Mouse (Mus musculus) left cerebral cortex, postnatal 36 days (tissue): ENCODE measurements at regions not wholly inside any gene's neighbourhood (a gene's known extent, or its start where the extent isn't known, plus 50 kb on each side); places are given as distances from the start of the nearest gene placed in this dataset.

Experiments used
- DNase-seq, 2 experiments: peaks; one replicate each; pipeline ENCODE4 v3.0.0; 2021 to 2022; ENCODE audit warnings: low spot score in 2 of 2, mixed read lengths in 1 of 2
- intact Hi-C: fragments of 180-260 bp; cut with DNase I; formaldehyde crosslinking; loops from one replicate; pipeline ENCODE4 v1.15.1; 2025

GRCm38 (mm10) chr1:57032407-57032806 lies 54.0 kb upstream of the Satb2 start:
- no peak for DNase-seq
- intact Hi-C loops = no loop called here

DNA sequence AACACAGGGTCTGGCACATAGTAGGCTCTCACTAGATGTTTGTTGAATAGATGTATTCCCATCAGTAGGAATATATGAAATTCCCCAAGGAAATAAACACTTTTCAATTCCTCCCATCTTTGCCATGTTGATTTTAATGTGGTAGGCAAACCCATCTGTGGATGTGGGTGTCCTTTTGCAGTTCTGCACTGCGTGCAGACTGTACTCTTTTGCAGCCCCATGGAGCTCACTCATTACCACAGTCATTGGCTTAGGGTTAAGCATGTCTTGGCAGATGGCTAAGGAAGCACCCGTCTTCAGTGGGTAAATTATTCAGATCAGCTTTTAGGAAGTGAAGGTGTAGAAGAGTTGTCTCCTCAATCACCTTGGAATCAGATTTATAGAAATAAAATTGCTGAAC lies 54.8 kb upstream of the Satb2 start:
- no peak for DNase-seq
- intact Hi-C loops = no loop called here

DNA sequence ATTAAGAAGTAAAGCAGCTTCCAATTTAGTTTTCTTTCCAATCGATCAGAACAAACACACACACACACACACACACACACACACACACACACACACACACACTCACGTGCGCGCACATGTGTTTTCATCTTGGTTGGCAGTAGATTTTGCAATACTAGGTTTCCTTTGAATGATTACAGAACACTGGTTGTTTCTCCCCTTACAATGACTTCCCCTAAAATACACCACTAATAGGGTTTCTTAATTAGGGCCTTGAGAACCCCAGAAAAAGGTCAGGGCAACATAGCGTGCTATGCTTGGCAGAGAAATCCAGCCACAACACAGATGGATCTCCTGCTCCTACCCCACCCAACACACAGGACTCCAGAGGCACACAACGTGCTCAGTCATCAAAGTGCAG lies 56.0 kb upstream of the Satb2 start:
- intact Hi-C loops = no loop called here
- DNase-seq = no peak

DNA sequence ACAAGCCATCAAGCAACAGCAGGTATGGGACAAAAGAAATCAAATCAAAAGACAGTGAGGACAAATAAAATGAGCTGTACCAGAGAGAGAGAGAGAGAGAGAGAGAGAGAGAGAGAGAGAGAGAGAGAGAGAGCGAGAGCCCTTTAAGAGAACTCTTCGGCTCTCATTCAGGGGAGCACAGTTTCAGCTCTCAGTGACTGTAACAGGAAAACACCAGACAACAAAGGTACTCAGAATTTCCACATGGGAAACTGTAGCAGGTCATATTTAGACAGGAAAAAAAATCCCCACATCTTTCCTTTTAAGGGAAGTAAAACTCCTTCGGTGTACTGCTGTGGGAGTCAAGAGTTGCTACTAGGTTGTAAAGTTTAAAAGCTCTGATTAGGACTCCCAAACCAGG lies 57.9 kb upstream of the Satb2 start:
- intact Hi-C loops = no loop called here
- DNase-seq = no peak

GRCm38 (mm10) chr1:57040201-57040600 lies 61.8 kb upstream of the Satb2 start:
- DNase-seq = no peak
- intact Hi-C loops = no loop called here

DNA sequence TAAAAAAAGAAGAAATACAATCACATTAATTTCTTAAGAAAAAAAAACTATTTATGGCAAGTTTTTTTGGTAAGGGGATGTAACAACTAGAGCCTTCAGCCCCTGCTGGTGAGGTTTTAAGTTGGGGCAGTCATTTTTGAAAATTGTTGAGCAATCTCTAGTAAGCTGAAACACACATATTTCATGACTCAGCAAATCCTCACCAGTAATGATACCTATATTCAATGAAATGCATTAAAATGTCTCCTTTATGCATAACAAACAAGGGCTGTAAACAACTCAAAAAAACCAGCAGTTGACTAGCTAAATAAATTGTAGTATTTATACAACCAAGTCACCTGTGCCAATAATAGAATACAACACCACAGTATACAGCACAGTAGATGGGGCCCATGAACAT lies 63.1 kb upstream of the Satb2 start:
- intact Hi-C loops = no loop called here
- DNase-seq = no peak

GRCm38 (mm10) chr1:57053836-57054235 lies 75.4 kb upstream of the Satb2 start:
- no peak for DNase-seq
- intact Hi-C loops = no loop called here

- intact Hi-C loops = no loop called here
Observed at GRCm38 (mm10) chr1:57055976-57056375, 77.5 kb upstream of the Satb2 start.

DNA sequence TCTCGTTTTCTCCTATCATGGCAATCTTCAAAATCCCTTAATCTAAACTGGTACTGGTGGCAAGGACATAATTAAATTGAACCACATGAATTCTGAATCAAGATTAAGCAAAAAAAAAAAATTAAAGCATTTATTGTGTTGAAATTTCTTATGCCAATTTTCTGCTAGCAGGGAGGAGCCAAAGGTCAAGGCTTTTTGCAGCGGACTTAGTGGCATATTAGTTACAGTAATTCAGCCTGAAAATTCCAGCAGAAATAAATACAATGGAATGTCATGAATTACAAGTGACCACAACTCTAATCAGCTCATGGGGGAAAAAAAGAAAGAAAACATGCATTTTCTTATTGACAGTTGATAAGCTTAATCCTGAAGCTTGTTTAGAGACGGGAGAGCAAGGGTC lies 80.8 kb upstream of the Satb2 start:
- no peak for DNase-seq
- intact Hi-C loops = no loop called here

More at GRCm38 (mm10) chr1:57055976-57056375, 77.5 kb upstream of the Satb2 start:
- DNase-seq = no peak

DNA sequence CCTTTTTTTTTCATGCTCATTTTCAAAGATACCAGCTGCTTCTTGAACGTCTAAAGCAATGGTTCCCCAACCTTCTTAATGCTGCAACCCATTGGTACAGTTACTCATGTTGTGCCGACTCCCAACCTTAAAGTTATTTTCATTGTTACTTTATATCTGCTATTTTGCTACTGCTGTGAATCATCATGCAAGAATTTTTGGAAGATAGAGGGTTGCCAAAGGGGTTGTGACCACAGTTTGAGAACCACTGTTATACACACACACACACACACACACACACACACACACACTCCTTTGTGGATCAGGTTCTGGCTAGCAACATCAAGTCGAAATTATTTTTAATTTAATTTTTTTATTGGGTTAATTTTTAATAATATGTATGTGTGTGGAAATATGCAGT lies 96.8 kb upstream of the Satb2 start:
- intact Hi-C loops = no loop called here

DNA sequence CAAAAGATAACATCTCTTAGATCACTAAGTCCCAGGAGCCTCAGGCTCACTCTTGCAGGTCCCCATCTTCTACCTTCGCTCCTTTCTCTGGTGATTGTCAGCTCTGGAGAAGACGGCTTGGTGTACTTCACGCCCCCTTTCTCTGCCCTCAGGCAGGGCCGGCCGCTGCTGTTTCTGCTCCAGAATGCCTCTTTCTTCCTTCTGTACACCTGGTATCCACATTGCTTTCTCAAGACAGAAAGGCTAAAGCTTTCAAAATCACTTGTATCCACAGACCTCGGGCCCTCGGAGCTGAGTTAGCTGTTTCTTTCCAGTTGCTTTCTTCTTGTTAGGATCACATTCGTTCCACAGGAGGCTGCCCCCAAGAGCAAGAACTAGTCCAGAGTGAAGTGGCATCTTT lies 98.2 kb upstream of the Satb2 start:
- intact Hi-C loops = no loop called here
- DNase-seq = no peak

More for the DNA sequence above, 96.8 kb upstream of the Satb2 start:
- DNase-seq = no peak

GRCm38 (mm10) chr1:57080306-57080705 lies 101.9 kb upstream of the Satb2 start:
- no peak for DNase-seq
- intact Hi-C loops = no loop called here

GRCm38 (mm10) chr1:57083134-57083533 lies 104.7 kb upstream of the Satb2 start:
- intact Hi-C loops = no loop called here
- DNase-seq = no peak

GRCm38 (mm10) chr1:57083540-57084083 lies 105.2 kb upstream of the Satb2 start:
- intact Hi-C loops = no loop called here
- no peak for DNase-seq

DNA sequence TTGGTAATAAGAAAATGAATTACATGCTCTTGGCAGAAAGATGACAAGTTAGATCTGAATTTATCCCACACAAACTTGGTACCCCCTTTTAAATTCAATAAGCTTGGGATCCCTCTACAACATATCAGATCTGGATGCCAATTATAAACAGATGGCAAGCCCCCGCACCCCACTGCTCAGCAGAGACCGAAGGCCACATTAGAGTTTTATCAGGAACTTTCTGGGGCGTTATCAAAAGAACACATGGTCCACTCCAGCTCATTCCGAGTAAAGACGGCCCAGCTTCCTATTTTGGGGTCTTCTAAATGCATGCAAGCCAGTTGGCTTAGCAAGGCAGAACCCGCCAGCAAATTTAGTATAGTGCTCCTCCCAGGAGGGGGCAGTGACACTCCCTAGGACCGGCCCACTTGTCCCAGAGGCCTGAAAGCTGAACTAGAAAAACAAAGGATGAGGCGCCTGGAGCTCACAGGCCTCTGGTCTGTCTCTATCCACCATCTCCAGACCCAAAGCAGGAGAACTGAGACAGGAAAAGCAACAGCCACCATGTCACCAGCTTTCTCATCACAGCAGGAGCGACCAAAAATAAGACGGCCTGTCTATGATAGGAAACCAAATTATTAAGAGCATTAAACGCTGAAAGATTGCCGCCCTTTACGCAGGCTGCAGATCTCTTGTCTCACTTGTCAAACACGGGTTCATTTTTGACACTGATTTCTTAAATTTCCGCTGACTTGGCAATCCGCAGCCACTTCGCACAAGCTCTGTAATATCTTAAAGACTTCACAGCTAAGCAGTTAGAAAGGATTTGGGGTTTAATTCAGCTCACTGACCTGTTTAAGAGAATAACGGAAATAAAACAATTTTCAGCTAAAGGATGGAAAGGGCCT lies 117.2 kb upstream of the Satb2 start:
- no peak for DNase-seq

DNA sequence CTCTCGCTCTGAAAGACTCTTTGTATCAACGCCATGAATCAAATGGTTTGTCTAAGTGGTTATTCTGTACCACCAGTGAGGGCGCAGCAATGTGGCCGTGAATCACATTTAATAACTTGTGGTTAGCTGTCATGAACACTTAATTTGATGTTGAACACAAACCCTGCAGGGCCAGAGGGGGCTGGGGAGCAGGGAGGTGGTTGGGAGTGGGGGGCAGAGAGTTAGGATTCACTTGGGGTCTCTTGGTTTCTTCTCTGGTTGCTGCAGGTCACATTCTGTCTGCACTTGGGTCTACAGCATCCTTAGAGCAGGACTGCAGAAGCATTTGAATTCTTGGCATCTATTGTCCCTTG lies 117.8 kb upstream of the Satb2 start:
- no peak for DNase-seq

More for the DNA sequence above, 117.2 kb upstream of the Satb2 start:
- intact Hi-C loops = no loop called here

GRCm38 (mm10) chr1:57096740-57097139 lies 118.3 kb upstream of the Satb2 start:
- DNase-seq = no peak
- intact Hi-C loops = no loop called here

More for the DNA sequence above, 117.8 kb upstream of the Satb2 start:
- intact Hi-C loops = no loop called here

DNA sequence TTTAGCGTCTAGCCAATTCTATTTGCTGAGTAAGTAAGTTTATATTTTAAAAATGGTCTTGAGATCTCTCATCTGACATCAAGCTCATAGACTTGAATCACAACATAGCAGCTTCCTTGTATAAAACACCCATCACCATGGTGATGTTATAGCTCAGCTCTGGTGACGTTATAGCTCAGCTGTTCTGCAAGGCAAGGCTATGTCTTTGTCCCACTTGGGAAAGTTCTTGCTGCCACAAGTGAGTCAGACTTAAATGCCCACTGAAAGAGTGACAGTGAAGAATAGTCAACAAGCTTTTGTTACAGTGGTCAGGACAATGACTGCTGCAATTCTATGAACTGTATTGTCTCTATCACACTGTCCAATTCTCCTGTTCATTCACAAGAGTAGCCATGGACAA lies 122.2 kb upstream of the Satb2 start:
- DNase-seq = no peak
- intact Hi-C loops = no loop called here

GRCm38 (mm10) chr1:57107308-57107707 lies 128.9 kb upstream of the Satb2 start:
- intact Hi-C loops = no loop called here
- no peak for DNase-seq

DNA sequence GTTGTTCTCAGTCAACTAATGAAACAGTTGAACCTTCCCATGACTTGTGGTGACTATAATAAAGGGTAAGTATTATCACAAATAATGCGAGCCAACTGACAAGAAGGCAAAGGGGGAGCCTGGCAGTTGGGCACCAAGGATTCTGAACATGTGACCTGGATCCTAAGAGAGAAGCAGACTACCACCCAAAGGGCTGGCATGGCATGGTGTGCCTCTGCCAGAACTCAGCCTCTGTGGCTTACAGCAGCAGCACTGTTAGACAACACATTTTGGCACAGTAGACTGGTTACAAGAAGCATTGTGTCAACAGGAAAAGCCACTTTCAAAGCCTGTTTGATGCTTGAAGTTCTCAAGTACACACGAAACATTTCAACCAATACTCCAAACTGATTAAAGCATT lies 142.2 kb upstream of the Satb2 start:
- intact Hi-C loops = no loop called here
- DNase-seq = no peak

DNA sequence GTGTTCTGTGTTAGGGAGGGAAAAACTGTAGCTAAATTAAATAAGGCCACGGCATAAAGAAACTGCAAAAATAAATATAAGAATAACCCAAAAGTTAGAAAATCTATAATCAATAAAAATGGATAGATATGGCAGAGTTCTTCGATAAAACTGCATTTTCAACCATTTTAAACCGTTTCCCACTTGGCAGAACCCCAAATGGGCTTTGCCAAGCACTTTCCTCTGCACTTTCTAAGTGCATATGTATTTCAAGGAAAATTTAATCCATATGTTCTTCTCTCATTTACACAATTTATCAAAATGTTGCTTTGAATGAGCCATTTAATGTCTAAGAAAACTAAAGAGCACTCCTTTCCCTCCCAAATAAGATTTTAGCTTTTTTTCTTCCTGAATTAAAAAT lies 165.7 kb upstream of the Satb2 start:
- intact Hi-C loops = no loop called here
- no peak for DNase-seq

- no peak for DNase-seq
- intact Hi-C loops = no loop called here
Observed at GRCm38 (mm10) chr1:57155869-57156268, 177.4 kb upstream of the Satb2 start.
